Mouse (Mus musculus) splenic B cell, adult 2 months (primary cell): ENCODE results near the gene Polr2l.
"Not testable (repeated sequence)": the region's sequence is repeated elsewhere in the genome, so short reads cannot be mapped to it uniquely, and the experiment has no call there.

Experiments
- DNase-seq: peaks from one replicate; pipeline ENCODE4 v3.0.0-alpha.2; 2011; ENCODE audit warnings: low read depth, low spot score
- H3K27me3 ChIP-seq: 2 replicates; pipeline ENCODE4 v1.6.1; 2012; ENCODE audit warnings: mild to moderate bottlenecking, low read length, moderate library complexity, mixed read lengths; ENCODE audit not compliant: control insufficient read depth, poor library complexity, insufficient read depth, severe bottlenecking
- H3K36me3 ChIP-seq: 2 replicates; pipeline ENCODE4 v1.6.1; 2012; ENCODE audit warnings: mild to moderate bottlenecking, low read length, moderate library complexity, mixed read lengths; ENCODE audit not compliant: control insufficient read depth, poor library complexity, insufficient read depth, severe bottlenecking

Polr2l gene

DNA sequence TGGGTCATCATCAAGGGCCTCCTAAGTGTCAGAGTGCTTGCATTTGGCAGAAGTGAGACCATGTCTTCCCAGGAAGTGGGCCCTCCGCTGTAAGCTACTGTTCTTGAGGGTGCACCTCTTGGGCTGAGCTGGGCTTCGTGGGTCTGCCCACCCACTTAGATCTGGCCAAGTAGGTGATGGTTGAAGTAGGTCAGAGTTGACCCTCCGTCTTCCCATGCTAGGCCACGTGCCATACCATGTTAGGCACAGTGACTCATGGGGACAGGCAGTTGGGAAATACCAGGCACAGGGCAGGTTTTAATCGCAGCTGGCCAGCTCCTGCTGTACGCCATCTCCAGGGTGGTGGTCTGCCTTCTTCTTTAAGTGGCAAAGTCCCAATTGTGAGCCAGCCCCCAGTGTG is 18.2 kb downstream of the Polr2l start:
- Histone ChIP-seq H3K36me3 (peaks cover 10% of the 10 kb centered on the region), H3K27me3 (no peaks in the 10 kb centered on the region)
- DNase-seq, result no peak

DNA sequence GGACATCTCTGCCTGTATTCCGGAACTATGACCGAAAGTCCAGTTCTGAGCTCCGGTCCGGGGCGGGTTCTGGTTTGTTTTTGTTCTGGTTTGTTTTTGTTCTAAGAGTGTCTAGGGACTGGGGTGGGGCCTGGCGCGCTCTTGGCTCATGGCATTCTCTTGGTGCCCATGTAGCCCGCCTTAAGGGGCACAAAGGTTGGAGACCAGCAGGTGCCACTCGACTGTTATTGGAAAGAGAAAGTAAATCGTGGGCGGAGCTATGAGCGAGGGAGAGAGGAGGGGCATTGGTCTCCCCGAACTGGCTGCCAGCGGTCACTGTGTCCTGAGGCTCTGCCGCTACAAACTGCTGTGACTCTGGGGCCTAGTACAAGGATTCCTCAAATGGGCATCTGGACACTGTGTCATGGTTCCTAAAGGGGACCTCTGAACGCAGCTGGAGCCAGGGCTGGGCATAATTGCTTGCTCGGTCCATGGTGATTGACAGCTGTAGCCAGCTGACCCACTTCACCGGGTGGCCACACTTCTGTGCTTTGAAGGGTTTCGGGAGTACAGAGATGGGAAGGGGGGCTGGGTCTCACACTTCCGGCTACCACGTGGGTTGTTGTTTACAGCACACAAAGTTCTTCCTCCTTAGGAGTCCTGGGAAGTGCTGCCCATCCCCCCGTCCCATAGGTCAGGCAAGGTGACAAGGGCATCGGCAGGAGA is 19.2 kb downstream of the Polr2l start:
- DNase-seq, result peak; percentile 72
- Histone ChIP-seq H3K36me3 (peaks cover 14% of the 10 kb centered on the region), H3K27me3 (no peaks in the 10 kb centered on the region)

DNA sequence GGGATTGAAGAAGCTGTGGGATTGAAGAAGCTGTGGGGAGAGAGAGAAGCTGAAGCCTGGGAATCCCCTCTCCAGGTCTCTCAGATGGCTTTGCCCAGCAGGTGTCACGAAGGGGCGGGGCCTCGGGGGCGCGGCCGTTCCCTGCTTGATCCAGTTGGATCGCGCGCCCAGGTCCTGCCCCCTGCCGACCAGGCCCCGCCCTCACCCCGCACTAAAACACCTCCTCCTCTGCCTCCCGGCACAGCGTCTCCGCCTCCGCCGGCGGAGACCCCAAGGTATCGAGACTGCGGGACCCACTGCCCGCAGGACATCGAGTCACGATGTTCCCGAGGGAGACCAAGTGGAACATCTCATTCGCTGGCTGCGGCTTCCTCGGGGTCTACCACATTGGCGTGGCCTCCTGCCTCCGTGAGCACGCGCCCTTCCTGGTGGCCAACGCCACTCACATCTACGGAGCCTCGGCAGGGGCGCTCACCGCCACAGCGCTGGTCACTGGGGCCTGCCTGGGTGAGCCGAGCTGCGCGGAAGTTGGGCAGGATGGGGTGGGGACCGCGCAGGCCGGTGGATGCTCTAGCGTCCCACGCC is 19.9 kb downstream of the Polr2l start, which contains the start of gene Pnpla2:
Gene Pnpla2, plus strand, starts transcription at position 232 of the 585 bp plus-strand sequence.
- H3K36me3 ChIP-seq, result peaks cover 18% of the 10 kb centered on the region
- H3K27me3 ChIP-seq, result no peaks in the 10 kb centered on the region
- peak; percentile 95 for DNase-seq

DNA sequence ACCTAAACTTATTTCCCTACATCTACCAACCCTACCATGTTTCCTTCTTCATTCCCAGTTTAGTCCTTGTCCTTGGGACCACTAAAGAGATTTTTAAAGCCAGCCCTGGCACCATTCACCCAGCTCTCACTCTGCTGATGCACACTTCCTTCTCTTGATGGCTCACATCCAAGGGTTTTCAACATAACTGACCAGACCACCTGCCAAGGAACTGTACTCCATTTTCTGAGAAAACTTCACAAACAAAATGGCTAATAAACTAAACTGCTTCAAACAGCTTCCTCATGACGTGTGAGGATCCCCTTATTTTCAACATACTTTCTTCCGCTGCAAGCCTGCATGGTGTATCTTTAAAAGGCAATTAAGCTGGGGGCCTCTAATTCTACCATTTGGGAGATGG is 21.3 kb downstream of the Polr2l start:
- no peaks in the 10 kb centered on the region for H3K27me3 ChIP-seq
- no peak for DNase-seq
- H3K36me3 ChIP-seq, result peaks cover 13% of the 10 kb centered on the region

DNA sequence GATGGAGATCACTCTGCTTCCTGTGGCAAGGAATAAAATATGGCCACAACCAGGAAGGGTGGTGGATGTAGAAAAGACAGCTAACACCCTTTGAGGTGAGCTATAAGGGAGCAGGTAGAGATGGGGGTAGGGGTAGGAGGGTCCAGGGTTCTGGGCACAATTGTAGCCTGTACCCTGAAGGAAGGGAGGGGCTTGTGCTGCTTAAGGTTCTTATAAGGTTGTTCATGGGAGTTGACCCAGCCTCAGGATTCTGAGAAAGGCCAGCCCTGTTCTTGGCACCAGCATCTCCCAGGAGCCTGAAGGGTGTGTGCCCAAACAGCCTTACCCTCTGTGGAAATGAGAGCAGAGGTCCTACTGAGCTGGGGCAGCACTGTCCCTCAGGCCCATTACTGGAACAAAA is 23.0 kb downstream of the Polr2l start:
- peaks cover 11% of the 10 kb centered on the region for H3K36me3 ChIP-seq
- no peaks in the 10 kb centered on the region for H3K27me3 ChIP-seq
- no peak for DNase-seq

DNA sequence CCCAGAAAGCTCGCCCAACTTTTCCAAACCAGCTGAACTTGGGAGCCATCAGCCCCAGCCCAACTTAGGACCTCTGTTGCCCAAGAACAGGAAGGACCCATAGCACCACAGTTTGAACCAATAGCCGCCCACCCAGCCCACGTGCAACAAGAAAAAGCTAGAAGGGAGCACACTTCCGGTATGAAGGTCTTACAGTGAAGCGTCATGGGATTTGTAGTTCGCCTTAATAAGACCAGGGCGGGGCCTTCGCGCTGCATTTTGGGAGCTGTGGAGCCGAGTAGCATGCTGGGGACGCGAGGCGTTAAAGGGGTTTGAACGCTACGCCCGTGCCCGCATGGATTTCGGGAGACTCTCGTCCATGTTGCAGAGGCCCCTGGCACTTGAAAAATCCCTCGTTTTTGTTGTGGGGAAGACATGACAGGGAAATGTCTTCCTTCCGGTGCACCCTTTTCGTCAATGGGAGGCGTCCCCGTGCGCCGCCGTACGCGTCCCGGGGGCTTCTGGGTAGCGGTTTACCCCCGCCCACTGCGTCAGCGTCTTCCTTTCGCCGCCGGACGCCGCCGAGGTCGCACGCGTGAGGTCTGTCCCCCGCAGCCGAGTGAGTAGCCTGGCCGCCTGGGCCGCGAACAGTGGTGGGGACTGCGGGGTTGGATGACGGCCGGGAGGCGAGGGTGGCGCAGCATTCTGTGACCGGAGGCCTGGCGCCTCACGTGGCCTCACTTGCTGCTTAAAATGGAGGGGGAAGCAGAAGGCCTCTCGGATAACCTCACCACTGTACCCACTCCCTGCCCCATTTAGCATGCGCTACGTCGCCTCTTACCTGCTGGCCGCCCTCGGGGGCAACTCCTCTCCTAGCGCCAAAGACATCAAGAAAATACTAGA is 27.6 kb downstream of the Polr2l start, which contains the start of gene Rplp2:
Gene Rplp2, plus strand, starts transcription at position 261 of the 882 bp plus-strand sequence.
- DNase-seq, result peak; percentile 93
- Histone ChIP-seq H3K36me3 (peaks cover 11% of the 10 kb centered on the region), H3K27me3 (no peaks in the 10 kb centered on the region)

DNA sequence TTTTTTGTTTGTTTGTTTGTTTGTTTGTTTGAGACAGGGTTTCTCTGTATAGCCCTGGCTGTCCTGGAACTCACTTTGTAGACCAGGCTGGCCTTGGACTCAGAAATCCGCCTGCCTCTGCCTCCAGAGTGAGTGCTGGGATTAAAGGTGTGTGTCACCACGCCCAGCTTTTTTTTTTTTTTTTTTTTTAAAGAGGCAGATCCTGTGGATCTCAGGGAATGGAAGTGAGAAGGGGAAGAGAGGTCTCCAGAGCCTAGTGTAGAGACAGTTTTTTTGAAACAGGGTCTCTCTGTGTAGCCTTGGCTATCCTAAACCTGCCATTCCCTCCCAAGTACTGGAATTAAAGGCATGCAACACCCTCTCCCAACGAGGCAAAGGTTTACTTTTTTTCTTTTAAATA is 28.6 kb downstream of the Polr2l start:
- DNase-seq, H3K27me3 ChIP-seq: not testable (repeated sequence)
- H3K36me3 ChIP-seq, result peaks cover 11% of the 10 kb centered on the region

DNA sequence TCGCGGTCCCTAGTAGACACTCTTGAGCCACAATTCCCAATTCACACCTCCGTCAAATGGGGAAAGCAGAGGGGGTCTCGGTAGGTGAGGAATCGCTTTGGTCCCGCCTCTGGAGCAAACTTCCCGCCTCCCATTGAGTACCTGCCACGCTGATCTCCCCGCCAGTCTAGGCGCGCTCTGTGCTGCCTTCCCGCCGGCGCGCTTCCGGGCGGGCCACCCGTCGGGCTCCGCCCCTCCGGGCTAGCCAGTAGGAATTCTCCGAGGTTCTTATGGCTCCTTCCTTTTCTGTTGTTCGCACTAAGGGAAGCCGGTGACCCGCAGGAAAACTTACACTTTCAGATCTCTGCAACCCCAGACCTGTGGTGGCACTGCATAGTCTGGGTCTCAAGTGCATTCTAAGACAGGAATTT is 31.1 kb downstream of the Polr2l start, which contains the start of gene Pidd1:
Gene Pidd1, minus strand, starts transcription at position 198 of the 410 bp plus-strand sequence.
- DNase-seq, result peak; percentile 53
- Histone ChIP-seq H3K36me3 (peaks cover 3% of the 10 kb centered on the region; the same call in 1 of the 2 replicates), H3K27me3 (no peaks in the 10 kb centered on the region)

DNA sequence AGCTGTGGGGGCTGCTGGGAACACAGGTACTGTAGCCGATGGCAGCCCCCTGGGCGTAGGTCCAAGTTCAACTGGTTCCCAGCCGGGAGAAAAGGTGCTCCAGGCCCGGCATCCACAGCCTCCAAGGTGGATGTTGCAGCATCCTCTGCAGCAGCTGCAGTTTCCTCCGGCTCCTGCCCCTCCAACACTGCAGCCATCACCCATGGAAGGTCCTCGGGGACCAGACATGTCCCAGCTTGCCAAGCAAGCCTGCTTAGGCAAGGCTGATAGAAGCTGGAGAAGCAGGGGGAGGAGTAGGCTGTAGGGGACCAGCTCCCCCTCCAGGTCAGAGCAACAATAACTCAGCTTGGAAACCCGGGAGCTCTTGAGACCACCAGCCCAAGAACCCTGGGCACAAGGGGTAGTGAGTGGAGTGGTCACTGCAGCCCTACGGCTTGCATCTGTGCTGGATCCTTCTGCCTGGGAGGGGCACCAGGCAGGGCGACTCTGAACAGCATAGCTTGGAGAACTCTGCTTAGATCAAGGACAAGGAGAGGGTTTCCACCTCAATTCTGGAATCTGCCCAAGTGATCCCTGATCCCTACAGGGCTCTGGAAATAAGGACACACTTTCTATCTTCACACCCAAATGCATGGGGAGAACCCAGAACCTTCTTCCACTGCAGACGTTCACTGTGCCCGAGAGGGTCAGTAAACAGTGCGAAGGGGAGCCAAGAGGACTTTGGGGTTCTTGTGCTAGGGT is 31.7 kb downstream of the Polr2l start:
- DNase-seq, result no peak
- Histone ChIP-seq H3K36me3 (no peaks in the 10 kb centered on the region), H3K27me3 (no peaks in the 10 kb centered on the region)

DNA sequence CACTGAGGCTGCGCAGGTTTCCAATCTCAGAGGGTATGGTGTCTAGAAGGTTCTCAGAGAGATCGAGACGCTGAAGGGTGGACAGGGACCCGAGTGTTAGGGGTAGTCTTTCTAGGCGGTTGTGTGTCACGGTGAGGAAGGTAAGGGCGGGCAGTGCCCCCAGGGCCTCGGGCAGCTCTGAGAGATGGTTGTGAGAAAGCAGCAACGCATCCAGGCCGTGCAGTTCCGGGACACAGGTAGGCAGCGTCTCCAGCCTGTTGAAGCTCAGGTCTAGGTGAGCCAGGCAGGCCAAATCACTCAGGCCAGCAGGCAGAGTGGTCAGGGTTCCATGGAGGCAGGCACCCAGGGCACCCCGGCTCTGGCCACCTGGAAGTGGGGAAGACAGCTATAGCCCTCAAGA is 32.7 kb downstream of the Polr2l start:
- H3K27me3 ChIP-seq, result no peaks in the 10 kb centered on the region

DNA sequence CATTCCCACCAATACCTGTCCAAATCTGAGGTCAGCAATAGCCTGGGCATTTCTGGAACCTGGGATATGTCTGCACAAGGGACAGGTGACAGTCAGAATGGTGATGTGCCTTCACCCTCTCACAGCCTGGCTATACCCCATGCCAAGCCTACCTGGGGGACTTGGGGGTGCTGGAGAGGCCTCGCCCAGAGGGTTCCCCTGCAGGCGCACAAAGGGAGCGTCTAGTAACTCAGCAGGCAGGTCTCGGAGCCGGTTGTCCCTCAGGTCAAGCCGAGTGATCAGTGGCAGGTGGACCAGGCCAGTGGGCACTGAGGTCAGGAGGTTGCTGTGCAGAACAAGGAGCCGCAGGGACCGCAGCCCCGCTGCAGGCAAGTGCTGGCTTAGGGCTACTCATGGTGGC is 33.5 kb downstream of the Polr2l start:
- no peaks in the 10 kb centered on the region for H3K27me3 ChIP-seq
- H3K36me3 ChIP-seq, result no peaks in the 10 kb centered on the region
- DNase-seq, result no peak

More for the DNA sequence above, 32.7 kb downstream of the Polr2l start:
- H3K36me3 ChIP-seq, result no peaks in the 10 kb centered on the region
- no peak for DNase-seq

DNA sequence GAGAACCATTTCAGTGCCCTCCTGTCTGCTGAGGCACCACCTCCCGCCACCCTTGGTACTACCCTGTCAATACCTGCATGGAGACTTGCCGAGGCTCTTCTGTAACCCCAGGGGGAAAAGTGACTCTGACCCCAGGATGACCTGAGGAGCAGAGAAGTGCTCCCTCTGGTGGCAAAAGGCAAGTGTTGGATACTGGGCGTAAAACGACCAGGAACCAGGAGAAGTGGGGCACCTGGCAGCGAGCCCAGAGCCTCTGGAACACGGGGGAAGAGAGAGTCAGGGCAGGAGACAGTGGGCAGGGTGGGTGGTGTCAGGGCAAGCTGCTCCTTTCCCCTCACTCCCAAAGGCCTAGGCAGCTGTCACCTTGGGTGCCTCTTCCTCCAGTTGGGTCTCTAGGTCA is 34.3 kb downstream of the Polr2l start:
- Histone ChIP-seq H3K27me3 (no peaks in the 10 kb centered on the region), H3K36me3 (no peaks in the 10 kb centered on the region)
- peak; percentile 72 for DNase-seq

DNA sequence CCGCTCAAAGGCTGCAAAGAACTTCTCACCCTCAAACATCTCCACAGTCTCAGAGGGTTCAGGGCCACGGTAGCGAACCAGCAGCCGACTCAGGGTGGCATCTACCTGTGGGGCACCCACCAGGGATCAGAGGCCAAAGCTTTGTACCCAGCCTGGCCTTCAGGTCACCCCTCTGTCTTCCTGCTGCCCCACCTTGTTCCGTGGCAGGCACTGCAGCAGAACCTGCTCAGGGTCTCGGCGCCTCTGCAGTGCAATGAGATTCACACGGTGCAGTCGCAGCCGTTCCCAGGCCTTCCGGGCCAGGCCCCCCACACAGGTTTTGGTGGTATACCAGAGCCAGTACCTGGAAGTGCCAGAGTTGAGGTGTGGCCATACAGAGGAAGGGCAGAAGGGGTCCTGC is 35.1 kb downstream of the Polr2l start:
- no peaks in the 10 kb centered on the region for H3K36me3 ChIP-seq
- no peak for DNase-seq
- no peaks in the 10 kb centered on the region for H3K27me3 ChIP-seq

DNA sequence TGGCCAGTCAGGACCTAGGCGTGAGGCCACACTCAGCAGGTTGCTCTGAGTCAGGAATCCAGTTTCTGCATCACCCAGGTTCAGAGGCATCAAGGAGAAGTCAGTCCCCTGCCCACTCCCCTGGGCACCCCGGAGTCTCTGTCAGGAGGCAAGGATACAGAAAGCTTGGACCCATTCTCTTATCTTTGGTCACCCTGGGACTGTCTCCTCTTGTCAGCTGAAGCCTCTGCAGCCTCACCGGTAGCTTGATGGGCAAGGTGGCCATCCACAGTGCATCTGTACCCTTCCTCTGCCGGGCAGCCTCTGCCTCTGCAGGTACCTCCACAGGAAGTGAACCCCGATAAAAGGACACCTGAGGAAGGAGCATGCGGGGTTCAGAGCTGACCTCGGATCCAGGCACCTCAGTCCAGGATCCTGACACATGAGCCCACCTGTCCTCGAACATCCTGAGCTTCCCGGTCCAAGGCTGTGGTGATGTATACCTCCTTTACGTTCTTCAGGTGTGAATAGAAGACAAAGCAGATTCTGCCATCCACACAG is 35.7 kb downstream of the Polr2l start:
- Histone ChIP-seq H3K36me3 (no peaks in the 10 kb centered on the region), H3K27me3 (no peaks in the 10 kb centered on the region)
- no peak for DNase-seq
